Mouse (Mus musculus) heart, embryonic 15.5 days (tissue): ENCODE measurements at regions not wholly inside any gene's neighbourhood (a gene's known extent, or its start where the extent isn't known, plus 50 kb on each side); places are given as distances from the start of the nearest gene placed in this dataset.

Source experiments
- ATAC-seq: fragments of 200-750 bp; cut with Nextera tagmentation; replicated peaks from 2 replicates; pipeline ENCODE4 v1.8.0; 2017; ENCODE audit warnings: low read depth, moderate TSS enrichment; ENCODE audit not compliant: insufficient number of reproducible peaks, insufficient read depth, low FRiP score
- H3K27ac ChIP-seq: fragments of 300-500 bp; sonication (generic); 2 replicates; pipeline ENCODE4 v1.5.1; 2015; ENCODE audit warnings: mild to moderate bottlenecking, inconsistent platforms
- H3K27me3 ChIP-seq: fragments of 300-500 bp; sonication (generic); 2 replicates; pipeline ENCODE4 v1.6.1; 2015; ENCODE audit warnings: inconsistent platforms
- H3K36me3 ChIP-seq: fragments of 300-500 bp; sonication (generic); 2 replicates; pipeline ENCODE4 v1.6.1; 2015; ENCODE audit warnings: mild to moderate bottlenecking, inconsistent platforms
- H3K4me1 ChIP-seq: fragments of 300-500 bp; sonication (generic); replicated peaks from 2 replicates; pipeline ENCODE4 v1.6.1; 2015; ENCODE audit warnings: inconsistent platforms
- H3K4me2 ChIP-seq: fragments of 300-500 bp; sonication (generic); 2 replicates; pipeline ENCODE4 v1.6.1; 2015; ENCODE audit warnings: inconsistent platforms, mild to moderate bottlenecking, moderate library complexity
- H3K4me3 ChIP-seq: fragments of 300-500 bp; sonication (generic); 2 replicates; pipeline ENCODE4 v1.5.1; 2015; ENCODE audit warnings: mild to moderate bottlenecking, inconsistent platforms
- H3K9ac ChIP-seq: fragments of 300-500 bp; sonication (generic); 2 replicates; pipeline ENCODE4 v1.6.1; 2015; ENCODE audit warnings: mild to moderate bottlenecking, inconsistent platforms
- H3K9me3 ChIP-seq: fragments of 300-500 bp; sonication (generic); replicated peaks from 2 replicates; pipeline ENCODE4 v1.6.1; 2016; ENCODE audit warnings: inconsistent platforms
- WGBS: fragments of 180-500 bp; shearing (Covaris S2); methylation state at CpG from one replicate; pipeline ENCODE4 v1.1.7; 2015; ENCODE audit warnings: mixed read lengths; 5-methylcytosine and 5-hydroxymethylcytosine counted together

DNA sequence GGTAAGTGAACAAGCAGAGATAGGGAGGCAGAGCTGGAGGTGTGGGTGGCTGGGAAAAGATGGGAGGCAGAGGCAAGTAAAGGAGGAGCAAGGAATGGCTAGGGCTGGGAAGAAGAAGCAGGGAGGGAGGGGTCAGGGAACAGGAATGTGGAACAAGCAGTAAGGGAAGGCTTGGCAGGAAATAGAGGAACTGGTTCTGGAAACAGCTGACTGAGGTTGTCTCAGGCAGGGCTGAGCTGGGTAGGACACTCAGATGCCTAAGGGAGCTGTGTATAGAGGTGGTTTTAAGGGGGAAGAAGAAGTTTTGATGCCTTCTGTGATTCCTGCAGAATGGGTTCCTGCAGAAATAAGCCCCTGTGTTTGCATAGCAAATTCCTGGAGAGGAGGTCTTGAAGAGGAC is 92.7 kb downstream of the Nucb2 start:
- no peaks in the 10 kb centered on the region for H3K4me1 ChIP-seq
- no peak overlapping the region for H3K4me2 ChIP-seq
- no peak overlapping the region for H3K9ac ChIP-seq
- ATAC-seq, result no peak
- no peaks in the 10 kb centered on the region for H3K9me3 ChIP-seq
- no peak overlapping the region for H3K4me3 ChIP-seq
- H3K36me3 ChIP-seq, result no peaks in the 10 kb centered on the region
- H3K27me3 ChIP-seq, result no peaks in the 10 kb centered on the region
- no peak overlapping the region for H3K27ac ChIP-seq

GRCm38 (mm10) chr7:116600340-116600739 is 96.2 kb downstream of the Nucb2 start:
- no peaks in the 10 kb centered on the region for H3K4me1 ChIP-seq
- WGBS, result 73% methylated on average over 3 of the region's 3 CpGs
- no peaks in the 10 kb centered on the region for H3K36me3 ChIP-seq
- no peaks in the 10 kb centered on the region for H3K27me3 ChIP-seq
- no peak overlapping the region for H3K27ac ChIP-seq
- no peak overlapping the region for H3K4me3 ChIP-seq
- no peak overlapping the region for H3K4me2 ChIP-seq
- H3K9ac ChIP-seq, result no peak overlapping the region
- no peaks in the 10 kb centered on the region for H3K9me3 ChIP-seq
- no peak for ATAC-seq

DNA sequence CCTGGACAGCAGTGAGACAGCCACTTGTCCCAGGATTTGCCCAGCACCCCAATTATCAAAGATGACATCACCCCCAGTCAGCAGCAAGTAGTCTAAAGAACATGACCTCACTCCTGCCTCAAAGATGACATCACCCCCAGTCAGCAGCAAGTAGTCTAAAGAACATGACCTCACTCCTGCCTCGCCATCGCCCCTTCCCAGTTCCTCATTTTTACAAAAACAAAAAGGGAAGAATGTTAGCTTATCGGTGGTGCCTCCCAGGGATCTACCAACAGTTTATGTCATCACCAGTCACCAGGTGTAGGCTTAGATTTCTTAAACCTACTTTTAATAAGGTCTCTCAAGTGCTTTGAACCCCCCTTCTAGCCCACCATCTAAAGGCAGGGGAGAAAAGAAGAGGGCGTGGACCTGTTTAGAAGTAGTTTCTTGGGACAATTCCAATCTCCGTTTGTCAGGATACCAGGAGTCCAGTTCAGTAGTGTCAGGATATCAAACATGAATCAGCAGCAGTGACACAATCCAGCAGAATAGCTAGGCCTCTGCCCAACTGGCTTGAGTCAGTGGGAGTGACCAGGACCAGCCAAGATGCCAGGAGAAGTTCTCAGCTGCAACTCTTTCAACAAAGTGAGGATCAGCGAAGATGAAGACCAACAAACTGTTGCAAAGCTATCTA is 99.1 kb downstream of the Nucb2 start:
- Histone ChIP-seq H3K9me3 (no peaks in the 10 kb centered on the region), H3K4me2 (no peak overlapping the region), H3K4me1 (peaks cover 7% of the 10 kb centered on the region), H3K4me3 (no peak overlapping the region), H3K27me3 (no peaks in the 10 kb centered on the region), H3K9ac (no peak overlapping the region), H3K27ac (no peak overlapping the region), H3K36me3 (no peaks in the 10 kb centered on the region)
- WGBS, result 61% methylated on average over 6 of the region's 6 CpGs
- ATAC-seq, result no peak

DNA sequence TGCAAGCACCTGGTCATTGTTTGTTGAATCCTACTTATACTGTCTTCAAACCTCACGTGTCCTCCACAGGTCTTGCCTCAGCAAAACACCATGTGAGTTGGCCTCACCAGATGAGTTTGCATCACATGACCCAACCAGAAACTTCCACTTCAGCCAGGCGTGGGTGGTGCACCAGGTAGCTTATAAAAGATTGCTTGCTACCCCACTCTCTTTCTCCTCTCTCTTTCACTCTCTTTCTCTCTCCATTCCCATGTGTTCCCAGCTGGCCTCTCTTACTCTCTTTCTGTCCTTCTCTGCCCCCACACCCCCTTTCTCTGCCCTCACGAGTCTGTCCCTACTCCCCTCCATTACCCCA is 99.6 kb downstream of the Nucb2 start:
- Histone ChIP-seq H3K9me3 (no peaks in the 10 kb centered on the region), H3K4me3 (no peak overlapping the region)

GRCm38 (mm10) chr7:116606255-116606654 is 102.1 kb downstream of the Nucb2 start:
- WGBS, result 62% methylated on average over 6 of the region's 6 CpGs
- no peak overlapping the region for H3K4me3 ChIP-seq
- no peak for ATAC-seq

More for the DNA sequence above, 99.6 kb downstream of the Nucb2 start:
- no peak overlapping the region for H3K27ac ChIP-seq
- no peaks in the 10 kb centered on the region for H3K36me3 ChIP-seq
- H3K9ac ChIP-seq, result no peak overlapping the region
- no peak for ATAC-seq
- H3K27me3 ChIP-seq, result no peaks in the 10 kb centered on the region
- peaks cover 7% of the 10 kb centered on the region for H3K4me1 ChIP-seq
- WGBS, result 71% methylated on average over 3 of the region's 3 CpGs
- H3K4me2 ChIP-seq, result no peak overlapping the region

GRCm38 (mm10) chr7:116606751-116607483 is 102.7 kb downstream of the Nucb2 start:
- Histone ChIP-seq H3K4me3 (no peak overlapping the region), H3K36me3 (no peaks in the 10 kb centered on the region), H3K4me2 (no peak overlapping the region), H3K27ac (no peak overlapping the region), H3K4me1 (peaks cover 14% of the 10 kb centered on the region), H3K9ac (no peak overlapping the region), H3K27me3 (no peaks in the 10 kb centered on the region), H3K9me3 (no peaks in the 10 kb centered on the region)
- 70% methylated on average over 6 of the region's 6 CpGs for WGBS
- ATAC-seq, result no peak

More at GRCm38 (mm10) chr7:116606255-116606654, 102.1 kb downstream of the Nucb2 start:
- H3K27ac ChIP-seq, result no peak overlapping the region
- peaks cover 14% of the 10 kb centered on the region for H3K4me1 ChIP-seq
- no peaks in the 10 kb centered on the region for H3K9me3 ChIP-seq
- no peak overlapping the region for H3K4me2 ChIP-seq
- H3K9ac ChIP-seq, result no peak overlapping the region
- no peaks in the 10 kb centered on the region for H3K36me3 ChIP-seq
- H3K27me3 ChIP-seq, result no peaks in the 10 kb centered on the region

DNA sequence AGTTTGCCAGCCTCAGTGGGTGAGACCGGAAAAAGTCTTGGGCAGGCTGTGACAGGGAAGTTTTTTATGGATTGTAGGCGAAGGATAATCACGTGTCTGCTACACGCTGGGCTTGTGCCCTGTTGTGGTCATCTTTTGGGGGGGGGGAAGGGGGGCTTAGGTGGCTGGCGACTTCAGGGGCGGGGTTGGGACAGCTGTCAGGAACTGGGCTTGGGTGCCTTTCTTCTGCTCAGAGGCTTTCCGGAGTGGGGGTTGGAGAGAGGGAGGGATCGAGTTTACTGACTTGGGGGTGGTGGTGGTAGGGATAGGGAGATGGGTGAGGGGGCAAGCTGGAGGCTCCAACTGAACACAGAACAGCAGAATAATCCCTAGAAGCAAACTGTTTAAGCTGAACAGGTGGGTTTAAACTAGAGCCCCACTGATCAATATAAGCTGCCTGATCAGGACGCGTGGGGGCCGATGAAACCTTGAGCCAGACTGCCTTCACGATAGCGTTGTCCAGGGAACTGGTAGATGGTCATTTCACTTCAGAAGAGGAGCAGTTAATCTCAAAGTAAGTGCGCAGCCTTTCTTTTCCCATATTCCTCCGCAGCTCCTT is 103.6 kb downstream of the Nucb2 start:
- no peak overlapping the region for H3K27ac ChIP-seq
- no peaks in the 10 kb centered on the region for H3K36me3 ChIP-seq
- H3K4me2 ChIP-seq, result peak overlapping the region; percentile 65
- H3K9ac ChIP-seq, result peak overlapping the region; percentile 1; the same call in 1 of the 2 replicates
- no peak for ATAC-seq
- H3K27me3 ChIP-seq, result no peaks in the 10 kb centered on the region
- peaks cover 14% of the 10 kb centered on the region for H3K4me1 ChIP-seq
- 4% methylated on average over 15 of the region's 15 CpGs for whole genome bisulfite sequencing
- H3K9me3 ChIP-seq, result no peaks in the 10 kb centered on the region
- H3K4me3 ChIP-seq, result peak overlapping the region; percentile 35

DNA sequence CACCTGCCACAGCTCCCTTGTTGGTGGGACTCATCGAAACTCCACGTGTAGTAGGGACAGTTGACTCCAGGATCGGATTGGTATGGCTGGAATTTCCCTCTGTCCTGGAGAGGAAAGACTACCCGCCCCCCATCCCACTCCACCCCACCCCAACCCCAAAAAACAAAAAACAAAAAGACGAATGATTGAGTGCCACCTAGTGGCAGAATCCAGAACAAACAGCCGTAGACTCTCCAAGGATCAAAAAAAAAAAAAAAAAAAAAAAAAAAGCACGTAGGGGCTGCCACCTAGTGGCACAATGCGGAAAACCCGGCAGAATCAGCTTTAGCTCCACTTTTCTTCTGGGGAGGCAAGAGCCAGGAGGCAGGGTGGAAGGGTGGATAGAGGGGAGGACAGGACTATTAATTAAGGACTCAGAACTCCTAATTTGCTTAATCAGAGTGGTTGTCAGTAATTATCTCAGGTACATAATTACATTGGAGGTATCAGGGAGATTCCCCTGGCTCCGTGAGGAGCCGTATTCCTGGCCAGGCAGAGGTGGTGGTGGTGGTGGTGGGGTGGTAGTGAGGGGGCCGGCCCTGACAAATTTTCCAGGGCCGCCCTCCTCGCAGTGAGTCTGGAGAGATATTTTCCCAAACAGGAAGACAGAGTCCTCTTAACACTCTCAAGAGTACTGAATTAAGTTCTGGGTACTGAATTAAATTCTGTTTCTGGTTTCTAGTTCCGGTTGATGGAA is 104.3 kb downstream of the Nucb2 start:
- no peaks in the 10 kb centered on the region for H3K9me3 ChIP-seq
- H3K36me3 ChIP-seq, result no peaks in the 10 kb centered on the region
- H3K4me3 ChIP-seq, result peak overlapping the region; percentile 35
- peaks cover 14% of the 10 kb centered on the region for H3K4me1 ChIP-seq
- H3K9ac ChIP-seq, result peak overlapping the region; percentile 1; the same call in 1 of the 2 replicates
- 0 out of 2 replicates have a peak, but pooled peaks have one; percentile 24 for ATAC-seq
- H3K4me2 ChIP-seq, result peak overlapping the region; percentile 65
- H3K27me3 ChIP-seq, result no peaks in the 10 kb centered on the region
- H3K27ac ChIP-seq, result no peak overlapping the region
- WGBS, result 25% methylated on average over 15 of the region's 15 CpGs

DNA sequence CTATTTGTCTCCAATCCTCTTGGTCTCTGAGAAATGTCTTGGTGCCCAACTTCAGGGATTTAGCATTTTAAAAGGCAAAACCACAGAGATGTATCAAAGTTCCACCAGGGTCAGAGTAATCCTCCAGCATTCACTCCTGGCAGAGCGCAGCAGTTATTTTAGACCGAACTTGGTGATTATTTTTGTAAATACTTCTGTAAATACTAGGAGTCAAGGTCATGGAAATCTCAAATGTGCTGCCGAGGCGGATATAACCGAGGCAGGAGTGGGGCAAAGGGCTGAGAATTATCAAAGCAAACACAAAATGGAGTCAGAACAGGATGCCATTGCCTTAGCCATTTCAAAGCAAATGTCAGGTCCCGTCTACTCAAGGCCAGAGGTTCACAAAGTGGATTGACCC is 105.2 kb downstream of the Nucb2 start:
- no peaks in the 10 kb centered on the region for H3K27me3 ChIP-seq
- peaks cover 14% of the 10 kb centered on the region for H3K4me1 ChIP-seq
- no peak overlapping the region for H3K9ac ChIP-seq
- H3K36me3 ChIP-seq, result no peaks in the 10 kb centered on the region
- ATAC-seq, result no peak
- no peak overlapping the region for H3K27ac ChIP-seq
- 69% methylated on average over 6 of the region's 6 CpGs for WGBS
- no peak overlapping the region for H3K4me2 ChIP-seq
- H3K9me3 ChIP-seq, result no peaks in the 10 kb centered on the region
- no peak overlapping the region for H3K4me3 ChIP-seq

GRCm38 (mm10) chr7:116609906-116610305 is 105.7 kb downstream of the Nucb2 start:
- H3K9me3 ChIP-seq, result no peaks in the 10 kb centered on the region
- no peaks in the 10 kb centered on the region for H3K27me3 ChIP-seq
- no peak overlapping the region for H3K9ac ChIP-seq
- WGBS, result 67% methylated on average over 12 of the region's 12 CpGs
- no peak overlapping the region for H3K27ac ChIP-seq
- ATAC-seq, result no peak
- H3K4me3 ChIP-seq, result no peak overlapping the region
- H3K4me2 ChIP-seq, result no peak overlapping the region
- peaks cover 14% of the 10 kb centered on the region for H3K4me1 ChIP-seq
- no peaks in the 10 kb centered on the region for H3K36me3 ChIP-seq

DNA sequence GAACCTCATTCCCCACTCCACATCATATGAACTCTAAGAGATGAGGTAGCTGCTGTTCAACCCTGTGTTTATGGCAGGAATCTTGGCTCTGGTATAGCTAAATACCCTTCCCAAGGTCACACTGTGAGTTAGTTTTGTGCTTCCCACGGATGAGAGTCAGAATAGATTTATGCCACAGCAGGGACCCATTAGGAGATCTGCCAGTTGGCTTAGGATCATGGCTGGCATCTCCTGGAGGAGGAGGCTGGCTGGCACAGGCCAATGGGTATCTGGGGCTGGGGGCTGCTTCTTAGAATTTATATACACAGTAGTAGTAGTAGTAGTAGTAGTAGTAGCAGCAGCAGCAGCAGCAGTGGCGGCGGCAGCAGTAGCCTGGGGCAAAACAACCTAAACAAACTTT is 111.8 kb downstream of the Nucb2 start:
- Histone ChIP-seq H3K36me3 (no peaks in the 10 kb centered on the region), H3K9me3 (no peaks in the 10 kb centered on the region), H3K4me3 (no peak overlapping the region), H3K4me1 (no peaks in the 10 kb centered on the region), H3K4me2 (no peak overlapping the region), H3K27ac (no peak overlapping the region), H3K27me3 (no peaks in the 10 kb centered on the region), H3K9ac (no peak overlapping the region)
- 78% methylated on average over 3 of the region's 3 CpGs for WGBS
- no peak for ATAC-seq
